Mouse (Mus musculus): ENCODE measurements around the gene Scarf1. TPM values are rescaled to one million over a fixed set of nuclear protein-coding genes. Genes with fewer than 3 reads are reported as not detected.

The Scarf1 gene
- polyA plus RNA-seq, 1 experiment from 2014 or later, result 3.2 TPM

DNA sequence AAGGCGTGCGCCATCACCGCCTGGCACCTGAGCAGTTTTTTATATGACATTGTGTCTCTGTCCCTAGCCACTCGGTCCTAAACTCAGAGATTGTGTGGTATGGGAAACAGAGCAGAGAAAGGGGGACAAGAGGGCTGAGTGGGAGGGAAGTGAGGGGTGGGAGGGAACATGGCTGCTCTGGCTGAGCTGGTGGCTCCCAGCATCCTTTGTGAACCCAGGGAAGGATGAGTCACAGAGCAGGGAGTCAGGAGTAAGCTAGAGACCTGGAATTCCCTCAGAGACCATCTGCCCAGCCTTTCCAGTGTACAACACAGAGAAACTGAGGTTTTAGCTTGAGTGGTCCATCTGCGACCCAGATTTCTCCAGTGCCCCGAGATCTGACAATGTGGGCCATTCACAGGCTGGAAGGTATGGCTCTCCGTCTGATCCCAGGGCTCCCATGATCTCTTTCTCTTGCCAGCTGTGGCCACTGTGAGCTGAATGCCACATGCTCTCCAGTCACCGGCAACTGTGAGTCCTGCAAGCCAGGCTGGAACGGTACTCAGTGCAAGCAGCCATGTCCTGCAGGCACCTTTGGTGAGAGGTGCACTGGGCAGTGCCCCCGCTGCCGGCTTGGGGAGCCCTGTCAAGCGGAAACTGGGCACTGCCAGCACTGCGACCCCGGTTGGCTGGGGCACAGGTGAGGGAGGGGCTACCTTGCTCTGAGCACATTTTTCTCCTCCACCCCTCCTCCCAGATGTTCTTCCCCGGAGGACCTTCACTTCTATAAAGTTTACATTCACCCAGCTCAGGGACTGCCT, 6.7 kb downstream of the Scarf1 start:
- TF ChIP-seq CTCF (IDR thresholded peaks at IDR 0.05; ENCODE audit: low read depth), result no peak
- no peak overlapping the region for H3K27ac ChIP-seq (ENCODE audit: low read depth, low read length)
- no peaks in the 10 kb centered on the region; the same call in 1 of the 2 replicates for H3K36me3 ChIP-seq (ENCODE audit: control insufficient read depth, insufficient read depth)
- H3K4me2 ChIP-seq (replicated peaks; ENCODE audit: low read depth), result no peak overlapping the region
- WGBS, result 71% methylated on average over 15 of the region's 15 CpGs
- no peak for ATAC-seq
- no peaks in the 10 kb centered on the region for H3K4me1 ChIP-seq (replicated peaks; ENCODE audit: control insufficient read depth, insufficient read depth, low read length)
- no peaks in the 10 kb centered on the region for H3K9me3 ChIP-seq (ENCODE audit: control insufficient read depth)
- no peak overlapping the region for H3K4me3 ChIP-seq (ENCODE audit: low read depth, low read length)
- no peak overlapping the region for H3K9ac ChIP-seq (ENCODE audit: low read depth, low read length)
- no peaks in the 10 kb centered on the region for H3K27me3 ChIP-seq (replicated peaks; ENCODE audit: control insufficient read depth, insufficient read depth, low read length)

DNA sequence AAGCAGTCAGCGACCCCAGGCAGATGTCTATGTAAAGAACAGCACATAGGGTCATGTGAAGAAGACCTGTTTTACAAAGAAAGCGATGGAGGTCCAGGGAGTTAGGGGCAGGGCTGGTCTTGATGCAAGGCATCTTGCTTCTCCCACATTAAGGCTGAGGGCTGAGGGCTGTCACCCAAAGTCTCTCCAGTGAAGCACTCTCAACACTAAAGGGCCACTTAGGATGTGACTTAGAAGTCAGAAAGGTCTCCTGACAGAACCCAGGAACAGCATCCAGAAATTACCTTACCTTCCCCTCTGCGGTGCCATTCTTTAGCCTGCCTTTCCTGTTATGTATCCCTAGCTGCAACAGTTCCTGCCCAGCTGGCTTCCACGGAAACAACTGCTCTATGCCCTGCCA, 8.3 kb downstream of the Scarf1 start:
- Histone ChIP-seq H3K9ac (ENCODE audit: low read depth, low read length) (no peak overlapping the region), H3K4me2 (replicated peaks; ENCODE audit: low read depth) (no peak overlapping the region), H3K27ac (ENCODE audit: low read depth, low read length) (no peak overlapping the region), H3K4me3 (ENCODE audit: low read depth, low read length) (no peak overlapping the region), H3K36me3 (ENCODE audit: control insufficient read depth, insufficient read depth) (no peaks in the 10 kb centered on the region; the same call in 1 of the 2 replicates), H3K9me3 (ENCODE audit: control insufficient read depth) (no peaks in the 10 kb centered on the region), H3K27me3 (replicated peaks; ENCODE audit: control insufficient read depth, insufficient read depth, low read length) (no peaks in the 10 kb centered on the region), H3K4me1 (replicated peaks; ENCODE audit: control insufficient read depth, insufficient read depth, low read length) (no peaks in the 10 kb centered on the region)
- ATAC-seq, result no peak
- 89% methylated on average over 4 of the region's 4 CpGs for WGBS
- no peak for TF ChIP-seq CTCF (IDR thresholded peaks at IDR 0.05; ENCODE audit: low read depth)

DNA sequence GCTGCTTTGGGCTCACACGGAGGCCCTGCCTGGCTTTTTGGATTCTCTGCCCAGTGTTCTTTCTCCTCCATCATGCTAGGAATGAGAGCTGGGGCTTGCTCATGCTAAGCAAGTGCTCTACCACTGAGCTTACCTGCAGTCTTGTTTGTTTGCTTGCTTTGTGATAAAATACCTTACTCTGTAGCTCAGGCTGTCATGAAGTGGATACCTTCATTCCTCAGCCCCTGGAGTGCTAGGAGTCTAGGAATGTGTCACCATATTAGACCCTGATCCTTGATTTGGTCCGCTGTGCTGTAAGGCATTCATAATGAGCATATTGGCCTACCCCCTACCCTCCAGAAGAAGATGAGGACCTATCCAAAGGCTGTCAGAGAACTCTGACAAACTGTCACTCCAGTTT, 9.5 kb downstream of the Scarf1 start:
- no peak for ATAC-seq
- Histone ChIP-seq H3K4me3 (ENCODE audit: low read depth, low read length) (no peak overlapping the region), H3K4me2 (replicated peaks; ENCODE audit: low read depth) (no peak overlapping the region), H3K9ac (ENCODE audit: low read depth, low read length) (no peak overlapping the region), H3K9me3 (ENCODE audit: control insufficient read depth) (no peaks in the 10 kb centered on the region), H3K36me3 (ENCODE audit: control insufficient read depth, insufficient read depth) (no peaks in the 10 kb centered on the region; the same call in 1 of the 2 replicates), H3K4me1 (replicated peaks; ENCODE audit: control insufficient read depth, insufficient read depth, low read length) (no peaks in the 10 kb centered on the region), H3K27ac (ENCODE audit: low read depth, low read length) (no peak overlapping the region), H3K27me3 (replicated peaks; ENCODE audit: control insufficient read depth, insufficient read depth, low read length) (no peaks in the 10 kb centered on the region)
- no peak for TF ChIP-seq CTCF (IDR thresholded peaks at IDR 0.05; ENCODE audit: low read depth)
- 95% methylated on average over 2 of the region's 2 CpGs for WGBS

DNA sequence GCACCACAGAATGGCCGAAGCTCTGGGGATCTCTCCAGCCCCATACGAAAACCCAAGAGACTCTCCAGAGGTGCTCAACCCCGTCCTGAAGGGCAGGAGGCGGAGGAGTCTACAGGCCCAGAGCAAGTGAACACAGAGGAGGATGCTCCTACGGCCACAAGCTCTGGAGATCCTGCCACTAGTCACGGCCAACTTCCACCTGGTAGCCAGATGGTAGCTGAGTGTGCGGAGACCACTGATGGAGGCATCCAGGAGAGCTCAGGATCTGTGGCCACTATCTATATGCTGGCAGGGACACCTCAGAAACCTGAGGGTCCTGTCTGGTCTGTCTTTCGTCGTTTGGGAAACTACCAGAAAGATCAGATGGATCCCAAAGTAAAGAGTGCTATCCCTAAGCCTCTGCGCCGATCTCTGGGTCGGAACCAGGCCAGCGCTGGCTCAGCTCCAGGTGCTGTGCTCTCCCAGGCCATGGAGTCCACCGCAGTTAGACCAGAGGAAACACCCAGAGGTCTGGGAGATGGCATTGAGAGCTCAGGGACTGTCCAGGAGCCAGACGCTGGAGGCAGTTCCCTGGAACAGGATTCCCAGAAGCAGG, 12.3 kb downstream of the Scarf1 start:
- Histone ChIP-seq H3K9ac (ENCODE audit: low read depth, low read length) (no peak overlapping the region), H3K4me3 (ENCODE audit: low read depth, low read length) (no peak overlapping the region), H3K27ac (ENCODE audit: low read depth, low read length) (no peak overlapping the region), H3K4me1 (replicated peaks; ENCODE audit: control insufficient read depth, insufficient read depth, low read length) (no peaks in the 10 kb centered on the region), H3K9me3 (ENCODE audit: control insufficient read depth) (no peaks in the 10 kb centered on the region), H3K4me2 (replicated peaks; ENCODE audit: low read depth) (no peak overlapping the region), H3K36me3 (ENCODE audit: control insufficient read depth, insufficient read depth) (no peaks in the 10 kb centered on the region; the same call in 1 of the 2 replicates), H3K27me3 (replicated peaks; ENCODE audit: control insufficient read depth, insufficient read depth, low read length) (no peaks in the 10 kb centered on the region)
- ATAC-seq, result no peak
- TF ChIP-seq CTCF (IDR thresholded peaks at IDR 0.05; ENCODE audit: low read depth), result no peak
- WGBS, result 85% methylated on average over 15 of the region's 15 CpGs

DNA sequence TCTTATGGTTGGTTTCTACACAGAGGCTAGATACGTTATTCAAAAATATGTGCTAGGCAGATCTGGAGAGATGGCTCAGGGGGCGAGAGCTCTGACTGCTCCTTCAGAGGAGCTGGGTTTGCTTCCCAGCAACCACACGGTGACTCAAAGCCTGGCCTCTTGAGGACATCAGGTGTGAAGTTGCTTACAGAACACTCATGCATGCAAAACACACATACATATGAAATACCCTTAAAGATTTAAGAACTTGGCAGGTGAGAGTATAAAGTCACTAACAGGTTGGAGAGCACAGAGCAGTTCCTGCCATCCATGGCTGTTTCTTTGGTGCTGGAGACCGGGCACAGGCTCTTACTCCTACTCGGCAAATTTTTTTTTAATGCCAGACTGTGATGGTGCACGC, 13.6 kb downstream of the Scarf1 start:
- H3K9ac ChIP-seq (ENCODE audit: low read depth, low read length), result no peak overlapping the region
- H3K9me3 ChIP-seq (ENCODE audit: control insufficient read depth), result no peaks in the 10 kb centered on the region
- H3K4me2 ChIP-seq (replicated peaks; ENCODE audit: low read depth), result no peak overlapping the region
- TF ChIP-seq CTCF (IDR thresholded peaks at IDR 0.05; ENCODE audit: low read depth), result no peak
- no peaks in the 10 kb centered on the region for H3K27me3 ChIP-seq (replicated peaks; ENCODE audit: control insufficient read depth, insufficient read depth, low read length)
- no peaks in the 10 kb centered on the region; the same call in 1 of the 2 replicates for H3K36me3 ChIP-seq (ENCODE audit: control insufficient read depth, insufficient read depth)
- 88% methylated on average over 6 of the region's 6 CpGs for WGBS
- H3K4me1 ChIP-seq (replicated peaks; ENCODE audit: control insufficient read depth, insufficient read depth, low read length), result no peaks in the 10 kb centered on the region
- no peak overlapping the region for H3K27ac ChIP-seq (ENCODE audit: low read depth, low read length)
- H3K4me3 ChIP-seq (ENCODE audit: low read depth, low read length), result no peak overlapping the region
- ATAC-seq, result no peak

- Histone ChIP-seq H3K27me3 (replicated peaks; ENCODE audit: control insufficient read depth, insufficient read depth, low read length) (no peaks in the 10 kb centered on the region), H3K27ac (ENCODE audit: low read depth, low read length) (no peak overlapping the region), H3K4me3 (ENCODE audit: low read depth, low read length) (no peak overlapping the region), H3K4me2 (replicated peaks; ENCODE audit: low read depth) (no peak overlapping the region), H3K9ac (ENCODE audit: low read depth, low read length) (no peak overlapping the region), H3K4me1 (replicated peaks; ENCODE audit: control insufficient read depth, insufficient read depth, low read length) (peaks cover 3% of the 10 kb centered on the region; the same call in 1 of the 2 replicates), H3K36me3 (ENCODE audit: control insufficient read depth, insufficient read depth) (no peaks in the 10 kb centered on the region; the same call in 1 of the 2 replicates), H3K9me3 (ENCODE audit: control insufficient read depth) (no peaks in the 10 kb centered on the region)
- no peak for TF ChIP-seq CTCF (IDR thresholded peaks at IDR 0.05; ENCODE audit: low read depth)
- ATAC-seq, result no peak
- 30% methylated on average over 4 of the region's 4 CpGs for WGBS
These were observed 16.4 kb downstream of the Scarf1 start for GRCm38 (mm10) chr11:75529771-75530170.

Data from intestine, postnatal 0 days (tissue).